Mouse (Mus musculus): ENCODE measurements around the gene Trim33.

- TF ChIP-seq CTCF (IDR thresholded peaks at IDR 0.05; ENCODE audit: borderline replicate concordance, insufficient read depth, low read depth, low read length) = no peak
- no peak for TF ChIP-seq POLR2A (IDR thresholded peaks at IDR 0.05; ENCODE audit: borderline replicate concordance, insufficient read depth, low read length)
These were observed 126.0 kb downstream of the Trim33 start for GRCm38 (mm10) chr3:103405135-103405534.
